Mouse (Mus musculus) ZHBTc4 (cell line): Measurements from ENCODE around the gene Stt3b.

Experiments
- DNase-seq: peaks from one replicate; pipeline ENCODE4 v3.0.0-alpha.2; 2011; ENCODE audit warnings: low read depth, low spot score

Stt3b gene

DNA sequence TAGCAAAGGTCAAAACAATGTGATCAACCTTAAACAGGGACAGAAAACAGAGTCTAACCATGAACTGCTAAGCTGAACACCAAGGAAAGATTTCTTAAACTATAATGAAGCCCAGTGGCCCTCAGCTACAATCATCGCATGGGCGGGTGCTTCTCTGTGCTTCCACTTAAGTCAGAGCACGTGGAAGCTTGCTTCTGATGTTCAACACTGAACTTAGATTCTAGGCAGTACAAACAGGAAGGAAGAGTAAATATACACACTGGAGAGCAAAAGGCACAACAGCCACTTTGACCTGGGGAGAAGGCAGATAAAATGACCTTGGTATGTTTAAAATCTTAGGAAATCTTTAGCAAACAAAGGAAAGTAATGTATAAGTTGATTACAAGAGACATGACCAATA is 38.7 kb downstream of the Stt3b start:
- no peak for DNase-seq

DNA sequence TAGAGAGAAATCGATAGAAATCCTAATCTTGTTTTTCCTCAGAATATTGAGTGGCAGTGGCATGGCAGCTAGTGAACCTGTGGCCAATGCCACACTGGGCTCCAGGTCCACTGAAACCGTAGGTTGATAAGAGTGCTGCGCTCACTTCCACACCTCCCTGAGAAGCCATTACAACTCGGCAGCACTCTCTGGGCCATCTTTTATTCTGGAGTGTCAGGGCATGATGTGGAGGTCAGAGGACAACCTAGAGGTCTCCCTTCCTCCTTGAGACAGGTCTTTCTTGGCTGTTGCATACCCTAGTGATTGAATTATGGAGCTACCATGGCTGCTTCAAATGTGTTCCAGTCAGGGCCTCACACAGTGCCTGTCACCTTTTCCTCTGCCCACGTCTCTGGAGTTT is 48.3 kb downstream of the Stt3b start:
- no peak for DNase-seq

DNA sequence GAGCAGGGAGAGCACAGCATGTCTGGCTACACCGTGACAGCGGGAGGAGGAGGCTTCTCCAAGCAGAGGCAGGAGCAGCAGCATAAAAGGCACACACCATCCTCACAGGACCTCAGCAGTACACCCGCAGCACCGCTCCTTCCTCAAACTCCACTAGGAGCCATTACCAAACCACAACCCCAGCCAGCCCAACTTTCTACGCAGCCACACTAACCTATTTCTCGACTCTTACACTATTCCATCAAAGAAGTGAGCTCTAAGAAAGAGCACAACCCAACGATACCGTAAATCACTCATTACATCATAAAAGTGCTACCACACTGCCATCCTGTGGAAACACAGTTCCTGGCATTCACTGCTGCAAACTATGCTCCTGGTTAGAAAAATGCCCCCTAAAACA is 48.8 kb downstream of the Stt3b start:
- DNase-seq = peak; percentile 34

DNA sequence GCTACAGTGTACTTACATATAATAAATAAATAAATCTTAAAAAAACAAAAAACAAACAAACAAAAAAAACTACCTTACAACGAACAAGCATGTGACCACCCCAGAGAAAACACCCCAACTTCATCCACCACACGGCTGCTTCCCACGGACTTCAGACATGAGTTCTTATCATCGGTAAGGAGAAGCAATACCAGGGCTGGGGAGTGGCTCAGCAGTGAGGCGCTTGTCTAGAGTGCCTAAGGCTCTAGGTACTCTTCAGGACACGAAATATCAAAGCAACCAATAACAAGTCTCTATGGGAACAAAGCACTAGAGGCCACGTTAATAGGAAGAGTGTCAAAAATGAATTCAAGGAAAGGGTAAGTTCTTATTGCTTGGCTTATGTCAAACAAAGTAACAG is 49.8 kb downstream of the Stt3b start:
- DNase-seq = no peak

DNA sequence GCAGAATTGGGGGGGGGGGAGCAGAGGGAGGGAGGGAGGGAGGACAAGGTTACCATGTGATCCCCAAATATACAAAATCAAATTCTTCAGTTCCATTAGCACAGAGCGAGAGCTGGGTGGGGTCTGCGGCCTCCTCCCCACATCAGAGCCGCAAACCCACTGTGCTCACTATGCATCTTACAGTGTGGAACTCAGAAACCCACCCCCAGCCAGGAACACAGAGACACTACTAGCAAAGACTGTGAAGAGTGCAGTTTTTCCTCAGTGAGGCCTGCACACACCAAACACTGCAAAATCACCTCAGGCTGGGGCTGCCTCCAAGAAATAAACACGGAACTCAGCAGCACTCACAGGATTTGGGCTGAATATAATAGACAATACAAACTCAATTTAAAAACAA is 50.4 kb downstream of the Stt3b start:
- no peak for DNase-seq

DNA sequence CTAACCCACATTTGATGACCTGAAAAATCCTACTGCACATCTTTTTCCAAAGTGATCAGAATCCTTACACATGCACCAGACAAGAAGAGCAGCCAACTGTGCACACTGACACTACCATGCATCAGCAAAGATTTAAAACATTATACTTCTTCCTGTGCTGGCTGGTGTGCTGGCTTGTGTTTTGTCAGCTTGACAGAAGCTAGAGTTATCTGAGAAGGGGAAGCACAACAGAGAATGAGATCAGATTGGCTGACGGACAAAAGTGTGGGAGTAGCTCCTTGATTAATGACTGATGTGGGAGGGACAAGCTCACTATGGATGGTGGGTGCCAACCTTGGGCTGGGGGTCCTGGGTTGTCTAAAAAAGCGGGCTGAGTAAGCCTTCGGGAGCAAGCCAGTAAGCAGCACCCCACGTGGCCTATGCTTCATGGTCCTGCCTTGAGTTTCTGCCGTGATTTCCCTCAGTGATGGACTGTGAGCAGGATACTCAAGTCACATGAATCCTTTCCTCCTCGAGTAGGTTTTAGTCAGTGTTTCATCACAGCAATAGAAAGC is 52.4 kb downstream of the Stt3b start:
- DNase-seq = no peak

DNA sequence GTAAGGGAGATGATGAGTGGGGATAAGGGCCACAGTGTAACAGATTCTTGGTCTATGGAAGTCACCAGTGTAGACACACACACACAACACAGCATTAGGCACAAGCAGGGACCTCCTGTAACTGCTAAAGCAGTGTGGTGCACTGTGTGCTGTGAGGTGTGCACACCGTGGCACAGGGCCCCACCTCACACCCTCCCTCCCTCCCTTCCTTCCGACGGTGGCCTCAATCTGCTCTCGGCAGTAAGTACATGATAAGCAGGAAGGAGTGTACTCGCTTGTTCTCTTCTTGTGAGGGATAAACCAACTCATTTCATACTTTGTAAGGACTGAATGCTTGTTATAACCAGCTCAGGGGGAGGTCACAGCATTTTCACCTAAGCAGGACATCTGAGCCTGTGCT is 61.1 kb downstream of the Stt3b start:
- no peak for DNase-seq

DNA sequence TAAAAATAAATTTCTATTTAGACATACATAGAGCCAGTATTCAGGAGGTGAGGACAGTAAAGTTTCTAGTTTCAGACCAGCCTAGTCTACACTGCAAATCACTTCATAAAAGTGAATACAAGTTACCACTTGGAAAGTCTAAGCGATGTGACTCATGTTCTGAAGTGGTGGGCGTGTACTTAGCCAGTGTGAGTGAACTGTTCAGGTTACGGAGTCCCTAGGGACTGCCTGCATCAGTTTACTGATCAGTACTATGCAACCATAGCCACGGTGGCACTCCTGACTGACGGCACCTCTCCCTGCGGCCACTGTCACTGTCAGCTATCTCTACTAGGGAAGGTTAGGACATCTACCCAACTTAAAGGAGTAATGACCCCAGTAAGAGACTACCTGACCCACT is 65.1 kb downstream of the Stt3b start:
- DNase-seq = no peak

DNA sequence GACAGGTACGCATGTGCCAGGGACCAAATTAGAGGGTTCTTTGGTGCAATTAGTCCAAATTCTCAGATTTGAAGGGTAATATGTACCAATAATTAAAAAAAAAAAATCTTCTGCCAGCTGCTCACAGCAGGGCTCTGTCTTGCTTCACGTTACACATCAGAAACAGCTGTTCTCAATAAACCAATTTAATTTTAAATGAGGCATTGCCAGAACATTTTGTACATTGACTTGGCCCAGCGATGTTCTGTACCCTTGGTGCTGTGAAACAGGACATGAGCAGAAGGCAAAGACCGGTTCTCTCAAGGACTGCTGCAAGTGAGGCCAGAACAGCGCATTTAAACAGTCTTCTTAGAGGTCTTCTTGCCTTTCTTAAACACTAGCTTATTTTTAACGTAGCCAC is 66.6 kb downstream of the Stt3b start:
- DNase-seq = no peak

DNA sequence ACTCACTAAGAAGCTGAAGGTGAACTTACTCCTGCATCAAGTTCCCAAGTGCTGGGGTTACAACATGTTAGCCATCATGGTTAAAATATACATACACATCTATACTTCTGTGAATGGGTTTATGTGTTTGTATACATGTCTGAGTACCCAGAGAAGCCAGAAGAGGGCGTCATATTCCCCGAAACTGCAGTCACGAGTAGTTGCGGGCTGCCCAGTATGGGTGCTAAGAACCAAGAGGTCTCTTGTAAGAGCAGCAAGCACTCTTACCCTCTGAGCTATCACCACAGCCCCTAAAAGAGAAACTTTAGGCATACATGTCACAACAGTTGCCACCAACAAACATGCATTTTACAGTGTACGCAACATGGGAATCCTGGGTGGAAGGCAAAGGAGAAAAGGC is 70.4 kb downstream of the Stt3b start:
- DNase-seq = peak; percentile 48

DNA sequence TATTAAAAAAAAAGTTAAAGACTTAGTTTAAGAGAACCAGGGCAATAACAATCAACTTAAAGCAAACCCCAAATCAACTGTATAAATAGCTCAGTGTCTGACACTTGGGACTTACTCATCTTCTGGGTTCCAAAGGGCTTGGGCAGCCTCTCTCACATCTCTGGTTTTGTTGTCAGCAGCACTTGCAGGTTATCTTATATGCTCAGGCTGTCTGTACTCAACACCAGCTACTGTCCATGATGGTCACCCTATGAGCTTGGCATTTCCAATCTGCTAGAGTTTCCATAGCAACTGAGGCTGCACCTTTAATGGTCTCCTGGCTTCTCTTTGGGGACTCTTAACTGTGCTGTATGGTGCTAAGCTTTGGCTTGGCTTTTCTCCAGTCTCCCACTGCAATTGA is 72.3 kb downstream of the Stt3b start:
- no peak for DNase-seq

DNA sequence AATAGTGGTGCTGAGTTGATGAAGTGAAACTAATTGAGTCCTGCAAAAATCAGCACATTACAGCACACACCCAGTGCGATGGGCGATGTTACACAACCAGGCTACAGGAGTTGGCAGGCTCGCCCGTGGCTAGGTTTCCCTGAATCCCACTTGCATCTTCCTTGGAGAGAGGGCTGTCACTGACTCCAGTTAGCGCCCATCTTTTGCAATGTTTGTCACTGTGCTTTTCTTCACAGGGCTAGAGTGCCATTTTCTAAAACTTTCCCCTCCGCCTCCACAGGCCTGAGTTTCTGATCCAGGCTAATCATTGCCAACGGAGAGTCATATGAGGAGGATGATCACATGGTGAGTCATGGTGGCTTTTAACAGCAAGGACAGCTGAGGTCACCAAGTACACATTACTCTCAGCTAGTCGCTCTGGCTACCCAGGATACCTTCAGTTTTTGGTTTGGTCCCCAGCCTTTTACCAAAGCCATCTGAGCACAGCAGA is 73.8 kb downstream of the Stt3b start:
- DNase-seq = no peak

DNA sequence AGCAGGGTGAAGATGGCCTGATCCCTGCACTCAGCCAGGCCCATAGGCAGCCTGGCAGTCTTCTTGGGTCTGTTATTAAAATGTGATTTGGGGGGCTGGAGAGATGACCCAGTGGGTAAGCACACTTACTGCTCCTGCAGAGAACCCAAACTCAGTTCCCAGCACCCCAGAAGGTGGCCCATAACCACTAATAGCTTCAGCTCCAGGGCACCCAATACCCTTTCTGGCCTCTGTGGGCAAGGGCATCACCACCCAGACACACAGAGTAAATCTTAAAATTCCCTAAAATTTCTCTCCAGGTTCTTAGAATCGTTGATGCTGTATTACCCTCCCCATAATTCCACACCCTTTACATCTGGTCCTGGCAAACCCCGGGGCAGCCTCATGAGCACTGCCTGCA is 75.7 kb downstream of the Stt3b start:
- DNase-seq = no peak

DNA sequence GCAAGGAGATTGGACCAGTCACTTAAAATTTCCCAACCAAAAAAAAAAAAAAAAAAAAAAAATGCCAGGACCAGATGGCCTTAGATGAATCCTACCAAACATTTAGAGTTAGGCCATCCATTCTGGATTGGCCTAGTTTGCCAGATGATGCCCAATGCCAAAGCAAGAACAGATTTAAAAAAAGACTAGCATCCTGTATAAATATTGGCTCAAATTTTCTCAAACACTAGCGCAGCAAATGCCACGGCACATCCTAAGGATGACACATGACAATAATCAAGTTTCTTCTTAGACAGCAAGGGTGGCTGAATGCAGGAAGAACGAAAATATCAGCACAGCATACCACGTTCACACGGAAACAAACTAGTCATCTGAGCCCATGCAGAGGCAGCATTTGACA is 76.5 kb downstream of the Stt3b start:
- DNase-seq = no peak

DNA sequence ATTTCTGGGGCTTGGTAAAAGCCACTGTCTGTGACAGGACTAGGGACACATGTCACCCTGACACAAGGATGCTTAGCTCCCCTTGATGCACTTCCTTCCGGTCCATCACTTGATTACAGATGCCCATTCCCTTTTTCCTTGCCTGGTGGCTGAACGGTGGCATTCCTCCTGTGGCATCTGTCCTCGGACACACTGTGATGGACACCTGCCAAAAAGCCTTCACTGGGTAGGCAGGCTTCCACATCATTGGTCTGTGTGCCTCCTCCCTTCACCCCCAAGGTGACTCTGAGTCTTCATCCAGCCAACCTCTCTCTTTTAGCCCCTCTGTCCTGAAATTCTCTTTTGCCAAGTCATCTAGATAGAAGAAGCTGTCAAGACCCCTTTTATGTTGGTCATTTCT is 78.7 kb downstream of the Stt3b start:
- DNase-seq = no peak

DNA sequence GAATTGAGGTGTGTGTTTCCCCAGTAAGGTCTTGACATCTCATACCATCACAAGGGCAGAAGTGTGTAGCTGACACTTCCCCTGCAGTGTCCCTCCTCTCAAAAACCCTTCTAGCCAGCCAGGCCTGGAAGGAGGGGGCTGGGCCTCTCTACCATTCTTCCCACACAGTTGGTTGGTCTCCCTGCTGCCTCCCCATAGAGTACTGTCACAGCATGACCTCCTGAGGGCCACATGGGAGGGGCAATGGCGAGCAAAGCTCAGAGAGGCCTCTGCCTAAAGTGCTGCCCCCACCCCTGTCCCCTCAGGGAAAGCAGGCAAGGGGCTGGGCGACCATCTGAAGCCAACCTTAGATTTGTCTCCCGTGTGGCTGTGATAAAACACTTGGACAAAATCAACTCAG is 80.1 kb downstream of the Stt3b start:
- no peak for DNase-seq

DNA sequence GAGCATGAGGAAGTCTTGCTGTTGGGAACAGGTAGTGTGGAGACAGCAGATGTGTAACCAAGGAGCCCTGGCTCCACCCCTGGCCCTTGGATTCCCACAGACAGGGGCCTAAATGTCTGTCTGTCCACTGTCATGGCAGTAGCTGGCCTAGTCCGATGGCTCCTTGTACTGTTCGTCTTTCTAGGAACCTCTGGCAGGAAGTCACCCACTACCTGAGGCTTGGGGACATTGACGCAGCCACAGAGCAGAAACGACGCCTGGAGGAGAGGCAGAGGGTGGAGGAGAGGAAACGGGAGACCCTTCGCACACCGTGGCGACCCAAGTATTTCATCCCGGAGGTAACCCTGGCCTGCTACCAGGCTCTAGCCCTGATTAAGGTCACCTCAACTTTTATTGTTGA is 80.5 kb downstream of the Stt3b start:
- DNase-seq = no peak

DNA sequence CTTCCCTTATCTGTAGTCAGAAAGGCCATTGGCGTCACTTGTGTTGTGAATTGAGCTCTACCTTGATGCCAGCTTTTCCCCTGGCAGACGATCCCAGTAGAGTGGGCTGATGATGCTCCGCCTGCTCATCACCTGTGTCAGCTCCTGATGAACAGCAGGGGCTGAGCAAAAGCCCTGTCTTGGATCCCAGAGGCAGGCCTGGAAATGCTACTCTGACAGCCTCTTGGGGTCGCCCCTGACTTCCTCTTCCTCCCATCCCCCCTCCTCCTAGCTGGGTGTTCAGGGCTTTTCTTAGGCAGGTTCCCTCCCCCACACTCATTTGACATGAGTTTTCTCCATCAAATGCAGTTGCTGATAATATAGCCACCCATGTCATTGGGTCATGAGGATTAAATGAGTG is 81.1 kb downstream of the Stt3b start:
- DNase-seq = no peak

DNA sequence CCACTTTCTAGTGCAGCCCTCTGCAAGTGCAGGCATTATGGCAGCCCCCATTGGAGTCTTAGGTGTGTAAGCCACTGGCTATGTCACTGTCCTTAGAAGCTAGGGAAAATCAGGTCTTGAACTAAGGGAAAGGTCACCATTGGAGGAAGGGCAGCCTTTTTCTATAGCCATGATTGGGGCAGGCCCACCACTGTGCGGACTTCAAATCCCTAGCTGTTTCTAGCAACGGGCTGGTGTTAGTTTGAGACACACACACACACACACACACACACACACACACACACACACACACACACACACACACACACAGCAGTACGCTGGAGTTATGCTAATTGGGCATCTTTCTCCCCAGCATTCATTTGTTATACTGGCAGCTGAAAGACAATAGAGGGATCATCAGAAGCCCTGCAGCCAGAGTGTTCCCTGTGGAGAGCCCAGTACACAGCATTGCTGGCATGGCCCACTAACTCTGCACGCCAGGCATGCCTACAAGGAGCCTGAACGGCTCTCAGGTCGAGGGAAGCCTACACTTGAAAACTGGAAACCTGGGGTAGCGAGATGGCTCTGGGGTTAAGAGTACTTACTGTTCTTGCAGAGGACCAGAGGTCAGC is 85.4 kb downstream of the Stt3b start:
- DNase-seq = no peak

DNA sequence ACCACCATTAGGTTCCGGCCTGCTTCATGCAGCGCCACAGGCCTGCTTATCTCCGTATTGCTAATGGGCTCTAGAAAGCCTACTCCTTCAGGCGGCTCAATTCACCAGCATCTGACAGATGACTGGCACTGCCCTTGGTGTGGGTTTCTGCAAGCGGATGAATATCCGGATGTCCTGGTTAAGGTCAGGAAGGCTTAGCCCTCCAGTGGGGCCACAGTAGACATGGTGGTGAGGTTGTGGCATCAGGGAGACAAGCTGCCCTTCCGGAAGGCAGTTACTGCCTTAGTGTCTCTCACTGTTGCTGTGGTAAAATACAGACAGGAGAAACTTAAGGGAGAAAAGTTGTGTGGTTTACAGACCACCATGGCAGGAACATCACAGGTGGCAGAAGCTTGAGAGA is 89.0 kb downstream of the Stt3b start:
- no peak for DNase-seq

DNA sequence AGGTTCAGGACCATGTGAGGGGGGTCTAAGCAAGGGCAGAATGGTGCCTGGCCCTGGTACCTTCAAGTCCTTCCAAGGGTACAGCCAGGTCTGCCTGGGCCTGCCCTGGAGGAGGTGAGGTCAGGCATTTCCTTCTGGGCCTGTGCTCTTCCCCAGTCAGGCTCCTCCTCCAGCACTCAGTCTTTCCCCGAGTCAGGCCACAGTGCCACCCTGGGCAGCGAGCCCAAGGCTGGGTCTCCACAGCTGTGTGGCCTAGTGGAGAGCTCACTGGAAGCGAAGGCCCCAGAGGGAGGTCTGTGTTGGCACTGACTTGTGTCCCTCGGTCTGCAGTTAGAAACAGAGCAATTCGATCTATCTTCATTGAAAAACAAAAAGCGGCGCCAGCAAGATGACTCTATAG is 89.8 kb downstream of the Stt3b start:
- no peak for DNase-seq

DNA sequence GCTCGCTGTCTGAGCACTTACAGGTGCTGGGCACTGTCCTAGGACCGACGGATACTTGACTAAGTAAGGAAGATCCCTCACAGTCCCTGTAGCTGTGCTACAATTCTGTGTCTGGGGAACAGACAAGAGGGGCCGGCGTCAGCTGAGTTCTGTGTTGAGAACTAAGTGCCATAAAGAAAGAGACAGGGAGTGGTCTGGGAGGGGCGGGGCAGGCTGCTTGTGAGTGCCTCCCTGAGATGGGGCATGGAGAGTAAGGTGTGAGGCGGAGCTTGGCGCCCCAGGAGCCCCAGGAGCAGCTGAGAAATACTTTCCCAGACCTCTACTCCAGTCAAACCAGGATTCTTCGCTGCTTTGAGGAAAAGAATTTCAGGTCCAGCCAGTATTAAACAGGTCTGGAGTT is 92.2 kb downstream of the Stt3b start:
- DNase-seq = no peak

DNA sequence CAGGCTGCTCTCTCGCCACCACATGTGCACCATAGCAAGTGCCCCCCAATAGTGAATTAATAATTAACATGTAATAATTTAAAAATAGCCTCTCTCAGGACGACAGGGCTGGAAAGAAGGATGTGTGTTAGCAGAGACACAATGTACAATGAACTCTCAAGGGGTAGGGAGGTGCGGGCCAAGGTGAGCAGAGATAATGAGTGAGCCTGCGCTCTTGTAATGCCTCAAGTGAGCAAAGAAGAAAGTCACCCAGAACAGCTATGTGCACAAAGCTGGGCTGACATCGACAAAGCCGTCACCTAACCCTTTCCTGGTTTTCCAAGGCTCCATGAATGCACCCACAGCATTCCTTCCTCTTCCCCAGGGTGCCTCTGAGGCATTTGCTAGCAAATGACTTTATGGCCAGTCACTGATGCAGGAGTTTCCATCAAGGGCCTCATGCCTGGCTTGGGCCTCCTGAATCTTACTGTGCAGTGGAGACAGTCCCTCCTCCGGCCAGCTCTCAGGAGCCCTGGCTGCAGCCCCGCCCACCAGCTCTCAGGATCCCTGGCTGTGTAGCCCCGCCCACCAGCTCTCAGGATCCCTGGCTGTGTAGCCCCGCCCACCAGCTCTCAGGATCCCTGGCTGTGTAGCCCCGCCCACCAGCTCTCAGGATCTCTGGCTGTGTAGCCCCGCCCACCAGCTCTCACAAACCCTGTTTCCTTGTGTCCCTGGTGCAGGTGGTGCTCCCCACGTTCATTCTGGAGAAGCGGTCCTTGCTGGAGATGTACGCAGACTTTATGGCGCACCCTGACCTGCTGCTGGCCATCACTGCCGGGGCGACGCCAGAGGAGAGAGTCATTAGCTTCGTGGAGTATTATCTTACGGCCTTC is 94.2 kb downstream of the Stt3b start:
- peak; percentile 90 for DNase-seq
